Mouse (Mus musculus) large intestine, adult 2 months (tissue): ENCODE measurements around the gene Rgs3. TPM values are rescaled to one million over a fixed set of nuclear protein-coding genes. Genes with fewer than 3 reads are reported as not detected.
"Not testable (repeated sequence)": the region's sequence is repeated elsewhere in the genome, so short reads cannot be mapped to it uniquely, and the experiment has no call there.

Experiments
- DNase-seq: peaks from one replicate; pipeline ENCODE4 v3.0.0-alpha.2; 2012; ENCODE audit warnings: low read depth, low spot score
- WGBS: fragments of 180-500 bp; shearing (Covaris S2); methylation state at CpG from one replicate; pipeline ENCODE4 v1.1.7; 2018; 5-methylcytosine and 5-hydroxymethylcytosine counted together
- polyA plus RNA-seq: library from polyadenylated mRNA; depleted of rRNA; stranded (reverse); fragments of >200 nt; gene quantifications from 2 replicates; pipeline ENCODE4 v1.2.3, GENCODE M21; 2012

The Rgs3 gene
- polyA plus RNA-seq, 1 experiment: 43.0 TPM

- DNase-seq: no peak
- WGBS: 87% methylated on average over 6 of the region's 6 CpGs
Observed at GRCm38 (mm10) chr4:62543782-62544181, 15.9 kb upstream of the Rgs3 start.

GRCm38 (mm10) chr4:62544801-62545200 is 14.8 kb upstream of the Rgs3 start:
- no peak for DNase-seq

DNA sequence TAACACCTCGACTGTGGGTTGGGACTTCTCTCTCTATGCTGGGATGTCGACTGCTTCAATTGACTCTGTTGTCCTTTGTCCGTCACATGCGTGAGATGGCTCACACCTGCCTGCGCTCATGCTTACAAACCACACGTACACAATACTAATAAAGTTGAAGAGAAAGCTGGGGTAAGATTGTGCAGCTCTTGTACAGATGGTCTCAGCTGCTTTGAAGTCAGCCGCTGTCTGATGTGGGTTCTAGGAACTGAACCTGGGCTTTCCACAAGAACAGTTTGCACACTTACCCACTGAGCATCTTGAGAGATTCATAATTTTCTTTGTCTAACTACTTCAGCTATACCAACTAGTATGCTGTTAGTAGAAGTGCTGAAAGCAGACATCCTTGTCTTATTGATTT is 7.7 kb upstream of the Rgs3 start:
- no peak for DNase-seq
- WGBS: 71% methylated on average over 7 of the region's 7 CpGs

- DNase-seq: no peak
- WGBS: 37% methylated on average over 3 of the region's 3 CpGs
Observed at GRCm38 (mm10) chr4:62557436-62557835, 2.2 kb upstream of the Rgs3 start.

GRCm38 (mm10) chr4:62560963-62561629 is 1.4 kb downstream of the Rgs3 start:
- peak; percentile 58 for DNase-seq

GRCm38 (mm10) chr4:62561630-62562001 is 2.0 kb downstream of the Rgs3 start:
- DNase-seq: no peak
- 67% methylated on average over 3 of the region's 3 CpGs for WGBS

More at GRCm38 (mm10) chr4:62560963-62561629, 1.4 kb downstream of the Rgs3 start:
- WGBS: 23% methylated on average over 4 of the region's 4 CpGs

DNA sequence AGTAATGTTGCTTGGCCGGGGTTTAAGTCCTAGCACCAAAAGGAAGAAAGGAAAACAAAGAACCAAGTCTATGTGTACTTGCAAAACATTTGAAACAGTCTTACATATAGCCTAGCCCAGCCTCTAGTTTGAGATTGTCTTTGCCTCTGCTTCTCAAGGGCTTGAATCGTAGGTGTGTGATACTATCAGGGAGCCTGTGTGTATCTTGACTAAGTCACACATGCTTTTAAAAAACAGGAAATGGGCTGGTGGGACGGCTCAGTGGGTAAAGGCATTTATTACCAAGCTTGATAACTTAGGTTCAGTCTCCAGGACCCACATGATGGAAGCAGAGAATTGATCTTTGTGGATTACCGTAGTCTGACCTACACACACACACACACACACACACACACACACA is 2.4 kb downstream of the Rgs3 start:
- no peak for DNase-seq
- 67% methylated on average over 4 of the region's 4 CpGs for WGBS

DNA sequence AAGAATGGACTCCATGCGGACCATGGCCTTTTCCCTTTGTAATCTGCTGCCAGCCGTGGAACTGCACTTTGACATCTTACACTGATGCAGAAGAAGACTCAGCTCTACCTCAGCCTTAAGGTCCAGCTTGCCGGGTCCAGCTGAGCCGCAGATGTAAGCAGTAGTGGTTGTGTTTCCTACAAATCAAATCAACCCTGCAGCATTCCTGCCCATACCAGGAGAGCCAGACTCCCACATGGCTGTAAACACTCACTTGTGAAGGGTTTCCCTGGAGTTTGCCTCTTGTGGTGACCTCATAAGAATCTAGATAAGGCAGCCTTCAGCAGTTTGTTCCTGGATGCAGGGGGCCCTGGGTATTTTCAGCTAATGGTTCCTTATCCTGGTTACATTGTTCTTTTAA is 6.9 kb downstream of the Rgs3 start:
- WGBS: 75% methylated on average over 4 of the region's 4 CpGs
- DNase-seq: no peak

GRCm38 (mm10) chr4:62567696-62568095 is 8.0 kb downstream of the Rgs3 start:
- DNase-seq: no peak
- WGBS: 88% methylated on average over 6 of the region's 6 CpGs

GRCm38 (mm10) chr4:62568359-62568758 is 8.7 kb downstream of the Rgs3 start:
- WGBS: 47% methylated on average over 1 of the region's 1 CpGs
- no peak for DNase-seq

GRCm38 (mm10) chr4:62569603-62570002 is 10.0 kb downstream of the Rgs3 start:
- 94% methylated on average over 5 of the region's 5 CpGs for WGBS
- DNase-seq: no peak

DNA sequence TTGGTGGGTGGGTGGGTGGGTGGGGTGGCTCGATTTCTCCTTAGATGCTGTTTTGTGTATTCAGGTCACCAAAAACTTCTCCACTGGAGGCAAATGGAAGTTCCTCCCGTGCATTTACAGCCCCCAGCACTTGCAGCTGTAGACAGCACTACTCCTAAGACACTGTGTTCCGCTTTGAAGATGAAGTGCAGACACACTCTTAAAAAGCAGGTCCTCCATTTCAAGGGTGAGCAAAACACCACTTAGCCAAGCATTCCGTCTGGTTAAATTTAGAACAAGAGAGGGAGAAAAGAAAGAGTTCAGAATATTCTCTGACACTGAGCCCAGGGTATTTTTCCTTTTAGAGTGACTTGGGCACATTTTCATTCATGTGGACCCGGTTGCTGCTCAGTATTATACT is 10.4 kb downstream of the Rgs3 start:
- DNase-seq: no peak
- 69% methylated on average over 5 of the region's 5 CpGs for WGBS

- WGBS: 20% methylated on average over 18 of the region's 18 CpGs
- no peak for DNase-seq
Observed at GRCm38 (mm10) chr4:62582365-62583264, 23.0 kb downstream of the Rgs3 start.

- peak; percentile 70 for DNase-seq
- 5% methylated on average over 42 of the region's 42 CpGs for WGBS
Observed at GRCm38 (mm10) chr4:62583265-62584092, 23.8 kb downstream of the Rgs3 start.

GRCm38 (mm10) chr4:62587067-62587466 is 27.4 kb downstream of the Rgs3 start:
- DNase-seq: no peak
- WGBS: 94% methylated on average over 8 of the region's 8 CpGs

DNA sequence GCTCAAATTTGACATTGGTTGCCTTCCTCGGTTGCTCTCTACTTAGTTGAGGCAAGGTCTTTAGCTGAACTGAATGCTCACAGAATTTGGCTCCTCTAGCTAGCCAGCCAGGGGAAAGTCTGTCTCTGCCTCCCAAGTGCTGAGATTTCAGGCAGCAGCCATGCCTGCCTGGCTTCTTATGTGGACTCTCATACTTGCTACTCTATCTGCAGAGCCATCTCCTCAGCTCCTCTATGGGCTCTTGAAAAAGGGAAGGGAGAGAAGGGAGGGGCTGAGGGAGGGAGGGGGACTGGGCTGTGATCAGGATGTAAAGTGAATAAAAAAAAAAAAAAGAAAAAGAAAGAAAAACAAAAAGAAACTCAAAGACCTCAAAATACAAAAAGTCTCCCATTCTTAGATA is 31.2 kb downstream of the Rgs3 start:
- WGBS: 94% methylated on average over 1 of the region's 1 CpGs
- DNase-seq: no peak

- no peak for DNase-seq
- 33% methylated on average over 11 of the region's 11 CpGs for WGBS
Observed at GRCm38 (mm10) chr4:62591326-62591725, 31.7 kb downstream of the Rgs3 start.

DNA sequence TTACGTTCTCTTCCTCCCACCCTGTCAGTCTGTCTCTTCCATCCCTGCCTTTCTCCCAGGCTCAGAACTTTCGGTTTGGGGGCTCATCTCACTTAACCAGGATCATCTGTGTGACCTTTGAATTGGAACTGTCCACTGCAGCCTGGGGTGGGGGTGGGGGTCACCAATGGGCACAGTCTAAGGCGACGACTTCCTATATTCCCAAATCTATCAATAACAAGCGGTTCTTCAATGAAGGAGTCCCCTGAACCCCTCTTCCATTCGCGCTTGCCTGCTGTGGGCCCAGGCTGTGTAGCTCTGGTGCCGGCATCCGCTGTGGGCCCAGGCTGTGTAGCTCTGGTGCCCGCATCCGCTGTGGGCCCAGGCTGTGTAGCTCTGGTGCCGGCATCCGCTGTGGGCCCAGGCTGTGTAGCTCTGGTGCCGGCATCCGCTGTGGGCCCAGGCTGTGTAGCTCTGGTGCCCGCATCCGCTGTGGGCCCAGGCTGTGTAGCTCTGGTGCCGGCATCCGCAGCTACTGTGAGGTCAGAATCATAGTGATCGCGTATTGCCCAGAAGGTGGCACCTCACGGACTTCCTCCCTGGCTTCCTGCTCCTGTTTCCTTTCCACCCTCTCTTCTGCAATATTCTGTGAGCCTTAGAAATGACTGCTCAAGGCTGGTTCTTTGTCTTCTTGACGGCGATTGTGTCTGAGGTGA is 34.0 kb downstream of the Rgs3 start:
- 88% methylated on average over 24 of the region's 24 CpGs for WGBS
- not testable (repeated sequence) for DNase-seq

DNA sequence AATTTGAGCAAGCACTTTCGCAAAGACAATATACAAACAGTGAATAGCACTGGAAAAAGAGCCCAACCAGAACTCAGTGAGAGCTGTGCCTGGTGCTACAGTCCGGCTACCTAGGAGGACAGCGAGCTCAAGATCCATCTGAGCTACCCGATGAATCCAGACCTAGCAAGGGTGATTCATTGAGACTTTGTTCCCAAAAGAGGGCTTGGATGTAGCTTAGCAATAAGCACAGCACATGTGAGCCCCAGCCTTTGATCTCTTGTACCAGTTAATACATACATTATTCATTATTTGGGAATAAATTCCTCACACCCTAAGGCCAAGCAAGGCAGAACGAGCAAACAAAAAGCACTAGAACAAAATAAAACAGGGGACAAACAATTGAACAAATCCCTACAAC is 34.8 kb downstream of the Rgs3 start:
- 90% methylated on average over 5 of the region's 5 CpGs for WGBS
- DNase-seq: no peak

GRCm38 (mm10) chr4:62596051-62596450 is 36.4 kb downstream of the Rgs3 start:
- WGBS: 49% methylated on average over 5 of the region's 5 CpGs
- no peak for DNase-seq
